Comparison of ENCODE assay signal across 17 mouse cellular contexts in genomic region chr7:104217881-104218280, GRCm38 (mm10). TPM values are rescaled to one million over a fixed set of nuclear protein-coding genes. Genes with fewer than 3 reads are reported as not detected.
A peak's percentile ranks its signal among the peaks of the same experiment; 100 is the strongest.
DNase-seq lines count a peak whose midpoint lies in the region; ATAC-seq lines count a peak whose summit lies in the region.
"Had no signal": no experiment of that assay in that cellular context is flagged by ENCODE, and none has a peak within 500 bp of the region (broad histone marks: within the 10 kb centered on the region; RNA-seq: fewer than 3 reads in every experiment).

No protein-coding gene starts in this region.

- WGBS in kidney, embryonic 16.5 days = 76% methylated on average over 2 of the region's 2 CpGs

- no peaks in the 10 kb centered on the region for H3K36me3 ChIP-seq in kidney, embryonic 16.5 days (ENCODE audit: insufficient read depth, low read length)
- H3K36me3 ChIP-seq: limb, embryonic 15.5 days; lung, embryonic 15.5 days had no signal

- ATAC-seq in CD4-positive, CD25-positive, alpha-beta regulatory T cell, adult 4 months = peak; percentile 62
- ATAC-seq in common myeloid progenitor, adult 5-6 weeks (replicated peaks; ENCODE audit: low read depth, poor library complexity, severe bottlenecking) = peak; percentile 23
- peak; percentile 32 for ATAC-seq in megakaryocyte progenitor cell, adult 5-6 weeks (replicated peaks; ENCODE audit: poor library complexity)
- no peak for ATAC-seq in kidney, embryonic 16.5 days (ENCODE audit: low FRiP score, low TSS enrichment)

- no peaks in the 10 kb centered on the region for H3K27me3 ChIP-seq in kidney, embryonic 16.5 days (ENCODE audit: insufficient read depth, low read length)
- H3K27me3 ChIP-seq: limb, embryonic 15.5 days; lung, embryonic 15.5 days had no signal

- no peak overlapping the region for H3K4me2 ChIP-seq in kidney, embryonic 16.5 days (replicated peaks; ENCODE audit: low read depth, low read length)

- no peak overlapping the region for H3K9ac ChIP-seq in kidney, embryonic 16.5 days (replicated peaks; ENCODE audit: low read length)
- H3K9ac ChIP-seq: forebrain, postnatal 0 days; limb, embryonic 15.5 days; lung, embryonic 15.5 days had no signal

- no peaks in the 10 kb centered on the region for H3K9me3 ChIP-seq in kidney, embryonic 16.5 days (ENCODE audit: low read length)
- H3K9me3 ChIP-seq: limb, embryonic 15.5 days; lung, embryonic 15.5 days had no signal

- peak; percentile 4 for DNase-seq in embryo, embryonic 10.5 days (ENCODE audit: low spot score)
- no peak for DNase-seq in embryo, embryonic 9.5 days (ENCODE audit: extremely low spot score)
- no peak for DNase-seq in cerebellum, postnatal 4 days (ENCODE audit: low spot score in 2 of 2)
- no peak for DNase-seq in kidney, adult 18-20 months

- no peak overlapping the region for H3K4me3 ChIP-seq in kidney, embryonic 16.5 days (ENCODE audit: low read length)

- no peak overlapping the region for H3K27ac ChIP-seq in kidney, embryonic 16.5 days (ENCODE audit: low read length)
- H3K27ac ChIP-seq: limb, embryonic 15.5 days; lung, embryonic 15.5 days had no signal

- H3K4me1 ChIP-seq in kidney, embryonic 16.5 days (ENCODE audit: insufficient read depth, low read length) = no peaks in the 10 kb centered on the region; the same call in 1 of the 2 replicates

RNA-seq across cellular contexts. Expression of gene Trim6, which starts 0.7 kb away (rescaled TPM):
- 1 to 10 TPM in 1 of 2 experiments, under 1 TPM in 1; 0.25 to 2.7 TPM for polyA plus RNA-seq in CD4-positive, CD25-positive, alpha-beta regulatory T cell, adult 4 months (2017; shearing (Covaris generic))
- total RNA-seq in common myeloid progenitor, adult 5-6 weeks (2017) = 3.0 and 3.2 TPM in 2 replicates
- 2.3 and 3.7 TPM in 2 replicates for total RNA-seq in megakaryocyte progenitor cell, adult 5-6 weeks (2015)
- total RNA-seq in megakaryocyte progenitor cell, adult 5-6 weeks (2017) = 2.1 and 2.5 TPM in 2 replicates
- 2.3 and 2.6 TPM in 2 replicates for polyA plus RNA-seq in kidney, embryonic 16.5 days (2015; fragmentation: Nextera tagmentation; extraction: Ambion mirVana)

RNA-seq across cellular contexts. Expression of gene Olfr649, which starts 22.1 kb away (rescaled TPM):
- polyA plus RNA-seq in CD4-positive, CD25-positive, alpha-beta regulatory T cell, adult 4 months (2017; shearing (Covaris generic)) = not detected
- total RNA-seq in common myeloid progenitor, adult 5-6 weeks (2017) = not detected in 2 replicates
- total RNA-seq in megakaryocyte progenitor cell, adult 5-6 weeks (2015) = not detected in 2 replicates
- not detected in 2 replicates for total RNA-seq in megakaryocyte progenitor cell, adult 5-6 weeks (2017)
- not detected in 2 replicates for polyA plus RNA-seq in kidney, embryonic 16.5 days (2015; fragmentation: Nextera tagmentation; extraction: Ambion mirVana)
- total RNA-seq: adrenal gland, adult 2 months; forebrain, postnatal 0 days; gastrocnemius, postnatal 14 days; heart, postnatal 36 days; layer of hippocampus, adult 8-10 months; megakaryocyte-erythroid progenitor cell, adult 5-6 weeks had no signal
- polyA plus RNA-seq: adrenal gland, adult 2 months; forebrain, postnatal 0 days; heart, embryonic 11.5 days; limb, embryonic 15.5 days; lung, embryonic 15.5 days had no signal

RNA-seq across cellular contexts. Expression of gene Trim34a, which starts 26.4 kb away (rescaled TPM):
- polyA plus RNA-seq in CD4-positive, CD25-positive, alpha-beta regulatory T cell, adult 4 months (2017; shearing (Covaris generic)) = 10 to 100 TPM; 71.3 to 83.9 TPM
- 23.9 and 26.9 TPM in 2 replicates for total RNA-seq in common myeloid progenitor, adult 5-6 weeks (2017)
- total RNA-seq in megakaryocyte progenitor cell, adult 5-6 weeks (2015) = 8.6 and 10.9 TPM in 2 replicates
- 10.4 and 16.4 TPM in 2 replicates for total RNA-seq in megakaryocyte progenitor cell, adult 5-6 weeks (2017)
- polyA plus RNA-seq in kidney, embryonic 16.5 days (2015; fragmentation: Nextera tagmentation; extraction: Ambion mirVana) = 1.9 and 2.5 TPM in 2 replicates

RNA-seq across cellular contexts. Expression of gene Olfr648, which starts 34.7 kb away (rescaled TPM):
- under 1 TPM; 0.20 to 0.23 TPM for polyA plus RNA-seq in CD4-positive, CD25-positive, alpha-beta regulatory T cell, adult 4 months (2017; shearing (Covaris generic))
- not detected in 2 replicates for total RNA-seq in common myeloid progenitor, adult 5-6 weeks (2017)
- total RNA-seq in megakaryocyte progenitor cell, adult 5-6 weeks (2015) = not detected in 2 replicates
- total RNA-seq in megakaryocyte progenitor cell, adult 5-6 weeks (2017) = not detected in 2 replicates
- polyA plus RNA-seq in kidney, embryonic 16.5 days (2015; fragmentation: Nextera tagmentation; extraction: Ambion mirVana) = 0.15 and 0.19 TPM in 2 replicates
- total RNA-seq: adrenal gland, adult 2 months; forebrain, postnatal 0 days; gastrocnemius, postnatal 14 days; heart, postnatal 36 days; megakaryocyte-erythroid progenitor cell, adult 5-6 weeks had no signal

RNA-seq across cellular contexts. Expression of gene Olfm5, which starts 53.2 kb away (rescaled TPM):
- not detected for polyA plus RNA-seq in CD4-positive, CD25-positive, alpha-beta regulatory T cell, adult 4 months (2017; shearing (Covaris generic))
- total RNA-seq in common myeloid progenitor, adult 5-6 weeks (2017) = not detected in 2 replicates
- total RNA-seq in megakaryocyte progenitor cell, adult 5-6 weeks (2015) = 0.15 TPM in 1 of 2 replicates, not detected in the other
- 0.17 TPM in 1 of 2 replicates, not detected in the other for total RNA-seq in megakaryocyte progenitor cell, adult 5-6 weeks (2017)
- polyA plus RNA-seq in kidney, embryonic 16.5 days (2015; fragmentation: Nextera tagmentation; extraction: Ambion mirVana) = not detected in 2 replicates
- total RNA-seq: adrenal gland, adult 2 months; forebrain, postnatal 0 days; gastrocnemius, postnatal 14 days; heart, postnatal 36 days; layer of hippocampus, adult 8-10 months; megakaryocyte-erythroid progenitor cell, adult 5-6 weeks had no signal
- polyA plus RNA-seq: adrenal gland, adult 2 months; forebrain, postnatal 0 days; heart, embryonic 11.5 days; limb, embryonic 15.5 days; lung, embryonic 15.5 days had no signal
